Mouse (Mus musculus) embryonic fibroblast, embryonic 13.5 days (primary cell): ENCODE measurements around the gene Prkcsh.

ENCODE experiments used
- CTCF ChIP-seq: IDR thresholded peaks from 2 replicates; pipeline ENCODE4 v1.5.1; 2011; ENCODE audit warnings: mild to moderate bottlenecking, control low read depth, low read length, moderate library complexity, borderline replicate concordance; ENCODE audit not compliant: insufficient read depth
- POLR2A ChIP-seq: IDR thresholded peaks from 2 replicates; pipeline ENCODE4 v1.6.1; 2011; ENCODE audit warnings: low read depth, mild to moderate bottlenecking, control low read depth, low read length, moderate library complexity

DNA sequence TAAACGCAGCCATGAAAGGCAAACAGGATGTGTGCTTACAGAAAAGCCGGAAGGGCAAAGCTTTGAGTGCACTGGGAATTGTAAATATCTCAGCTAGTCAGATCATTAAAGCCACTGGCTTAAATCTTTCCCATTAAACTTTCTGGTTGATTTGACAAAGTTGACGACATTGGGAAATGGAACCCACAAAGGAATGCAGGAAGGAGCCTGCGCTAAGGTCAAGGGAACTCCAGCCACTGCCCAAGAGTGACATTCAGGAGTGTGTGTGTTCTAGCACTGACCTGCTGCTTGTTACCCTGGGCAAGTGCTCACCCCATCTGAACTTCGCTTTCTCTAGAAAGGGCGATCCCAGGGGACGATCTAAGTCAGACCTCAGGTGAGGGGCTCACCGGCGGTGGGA, 42.5 kb upstream of the Prkcsh start:
- TF ChIP-seq CTCF, result no peak
- no peak for TF ChIP-seq POLR2A
